Mouse (Mus musculus): ENCODE results near the gene Slmap.
"Not testable (repeated sequence)": the region's sequence is repeated elsewhere in the genome, so short reads cannot be mapped to it uniquely, and the experiment has no call there.

Gene Slmap

DNA sequence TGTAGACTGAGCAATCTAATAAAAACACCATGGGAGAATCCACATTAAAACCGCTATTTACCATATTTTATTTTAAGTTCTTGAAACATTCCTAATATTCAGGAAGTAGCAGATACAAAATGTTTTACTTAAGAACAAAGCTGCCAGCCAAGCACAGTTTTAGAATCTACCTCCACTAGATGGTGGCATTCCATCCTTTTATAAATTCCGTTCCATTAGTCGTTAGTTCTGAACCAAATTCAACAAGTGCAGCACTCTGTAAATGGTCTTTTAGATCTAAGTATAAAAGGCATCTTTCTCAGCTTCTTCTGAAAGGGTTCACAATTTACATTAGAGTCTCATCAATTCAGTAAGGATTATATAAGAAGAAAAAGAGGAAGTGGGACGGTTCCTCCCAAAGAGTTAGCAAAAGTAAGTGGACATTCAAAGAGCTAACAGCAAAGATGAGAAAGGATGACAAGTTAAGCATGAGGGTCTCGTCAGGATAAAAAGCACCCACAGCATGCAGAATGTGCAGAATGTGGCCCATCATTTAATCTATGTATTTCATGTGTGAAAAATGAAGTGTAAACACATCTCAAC lies 68.1 kb downstream of the Slmap start:
- no peak for DNase-seq

DNA sequence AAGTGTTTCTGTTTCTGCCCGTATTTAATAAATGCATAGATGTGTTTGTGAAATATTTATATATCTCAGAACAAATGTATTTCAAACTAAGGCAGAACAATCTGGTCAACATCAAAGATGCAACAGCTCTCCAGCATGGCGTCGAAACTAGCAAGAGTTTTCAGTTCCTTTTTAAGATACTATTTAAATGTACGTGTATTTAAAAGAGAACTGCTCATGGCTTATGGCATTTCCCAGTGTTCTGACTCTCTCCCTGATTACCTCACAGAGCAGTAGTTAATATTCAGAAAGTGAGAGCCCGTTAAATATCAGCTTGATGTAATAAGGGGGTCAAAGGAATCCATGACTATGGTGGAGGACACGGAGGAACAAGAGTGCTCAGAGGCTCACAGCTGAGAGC lies 68.8 kb downstream of the Slmap start:
- DNase-seq: no peak

DNA sequence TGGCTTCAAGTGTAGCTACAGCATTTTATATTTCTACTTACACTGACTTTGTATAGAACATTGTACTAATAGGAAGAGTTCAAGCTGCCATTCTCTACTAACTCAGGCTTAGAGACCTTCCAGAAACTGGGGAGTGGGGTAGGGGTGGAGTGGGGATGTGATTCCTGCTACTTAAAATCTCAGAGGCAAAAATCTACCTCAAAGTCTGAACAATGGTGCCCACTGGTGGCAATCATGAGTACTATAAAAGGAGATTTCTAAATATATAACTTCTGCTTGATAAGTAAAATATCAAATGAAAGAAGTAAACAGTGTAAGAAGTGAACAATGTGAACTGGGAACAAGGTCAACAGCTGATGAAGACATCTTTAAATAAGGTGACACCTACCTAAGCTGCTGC lies 75.2 kb downstream of the Slmap start:
- DNase-seq: no peak

GRCm38 (mm10) chr14:26454851-26455250 lies 79.9 kb downstream of the Slmap start:
- DNase-seq: no peak

DNA sequence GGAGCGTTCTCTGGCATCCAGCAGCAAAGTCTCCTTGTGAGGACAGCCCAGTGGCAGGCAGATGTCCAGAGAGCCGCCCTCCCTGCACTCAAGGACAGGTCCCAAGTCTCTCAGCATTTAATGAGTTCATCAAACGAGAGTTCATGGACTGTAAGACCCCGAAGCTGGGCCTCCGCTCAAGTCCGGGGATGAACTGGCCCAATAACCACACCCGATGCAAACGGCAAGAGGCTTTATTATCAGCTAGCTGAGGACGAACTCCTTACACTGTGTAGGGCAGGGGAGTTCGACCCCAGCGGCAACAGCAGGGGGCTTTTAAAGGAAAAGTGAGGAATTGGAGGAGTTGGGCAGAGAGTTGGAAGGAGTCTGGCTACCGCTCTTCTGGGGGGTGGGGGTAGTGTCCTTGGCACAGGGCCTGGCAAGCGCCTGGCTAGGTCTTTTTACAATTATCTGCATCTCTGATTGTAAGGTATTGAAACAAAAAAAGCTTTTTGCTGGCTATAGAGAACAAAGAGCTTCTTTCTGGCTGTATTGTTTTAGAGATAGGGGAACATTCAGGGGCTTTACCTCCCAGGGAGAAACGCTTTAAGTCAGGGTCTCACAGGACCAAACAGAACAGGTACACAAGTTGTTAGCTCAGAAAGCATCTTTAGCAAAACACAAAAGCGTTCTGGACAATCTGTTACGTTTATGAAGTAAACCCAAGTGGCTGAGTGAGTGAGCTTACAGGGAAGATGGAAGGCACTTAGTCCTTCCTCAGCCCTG lies 84.5 kb downstream of the Slmap start:
- DNase-seq: no peak

DNA sequence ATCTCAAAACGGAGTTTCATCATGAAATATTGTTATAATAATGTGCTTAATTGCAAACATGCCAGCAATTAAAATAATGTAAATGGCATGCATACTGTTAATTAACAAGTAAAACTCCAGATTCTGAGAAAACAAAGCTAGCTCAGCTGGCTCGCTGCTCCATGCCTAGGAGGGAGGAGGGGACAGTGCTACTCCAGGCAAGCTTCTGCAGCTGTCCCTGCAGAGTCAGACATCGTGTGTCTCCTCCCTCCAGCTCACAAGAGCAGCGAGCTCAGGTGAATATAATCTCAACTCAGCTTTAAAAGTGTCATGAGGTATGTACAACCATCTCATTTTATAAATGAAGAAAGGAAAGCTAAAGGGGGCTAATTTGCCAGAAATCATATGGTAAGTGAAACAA lies 86.2 kb downstream of the Slmap start:
- no peak for DNase-seq

DNA sequence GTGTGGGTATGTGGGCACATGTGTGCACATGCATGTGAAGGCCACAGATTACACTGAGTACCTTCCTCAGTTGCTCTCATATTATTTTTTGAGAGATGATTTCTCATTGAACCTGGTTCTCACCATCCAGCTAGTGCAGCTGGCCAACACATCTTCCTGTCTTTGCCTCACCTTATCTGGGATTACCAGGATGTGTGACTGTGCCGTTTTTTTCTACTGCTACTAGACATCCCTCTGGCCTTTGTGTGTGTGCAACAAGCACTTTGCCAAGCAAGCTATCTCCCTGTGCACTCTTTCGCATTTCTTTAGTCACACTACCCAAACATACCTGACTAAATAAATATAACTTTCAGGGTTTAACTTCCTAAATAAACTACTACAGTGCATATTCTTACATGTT lies 87.5 kb downstream of the Slmap start:
- no peak for DNase-seq

GRCm38 (mm10) chr14:26446538-26446937 lies 88.2 kb downstream of the Slmap start:
- DNase-seq: no peak

GRCm38 (mm10) chr14:26442534-26442933 lies 92.2 kb downstream of the Slmap start:
- DNase-seq: no peak

GRCm38 (mm10) chr14:26441041-26441812 lies 93.5 kb downstream of the Slmap start:
- no peak for DNase-seq

- DNase-seq: no peak
Measured at GRCm38 (mm10) chr14:26439996-26440395, 94.7 kb downstream of the Slmap start.

DNA sequence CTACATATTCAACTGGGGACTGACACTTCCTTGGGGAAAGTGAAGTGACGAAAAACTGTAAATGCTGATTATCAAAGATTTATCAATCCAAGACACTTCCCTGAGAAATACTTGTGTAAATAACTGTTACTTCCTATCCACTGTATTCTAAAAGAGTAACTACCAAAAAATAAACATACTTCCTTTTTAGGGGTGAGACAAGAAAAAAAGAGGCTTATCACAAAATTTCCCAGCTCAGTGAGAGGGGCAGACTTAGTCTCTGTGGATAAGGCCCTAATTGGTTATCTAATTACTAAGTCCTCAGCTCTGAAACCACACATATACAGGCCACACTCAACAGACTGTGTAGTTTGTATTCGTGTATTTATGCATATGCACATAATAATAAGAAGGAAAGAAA lies 97.0 kb downstream of the Slmap start:
- no peak for DNase-seq

DNA sequence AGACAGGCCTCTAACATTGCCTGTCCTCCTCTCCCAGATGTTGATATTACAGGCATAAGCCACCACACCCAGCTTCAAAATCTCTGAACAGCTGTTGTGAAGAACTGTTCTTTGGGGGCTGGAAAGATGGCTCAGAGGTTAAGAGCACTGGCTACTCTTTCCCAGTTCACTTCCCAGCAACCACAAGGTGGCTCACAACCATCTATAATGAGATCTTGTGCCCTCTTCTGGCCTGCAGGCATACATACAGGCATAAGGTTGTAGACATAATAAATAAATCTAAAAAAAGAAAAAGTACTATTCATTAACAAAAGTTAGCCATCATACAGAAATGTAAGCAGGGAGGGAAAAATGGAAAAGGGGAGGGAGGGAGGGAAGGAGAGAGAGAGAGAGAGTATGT lies 98.4 kb downstream of the Slmap start:
- DNase-seq: no peak

DNA sequence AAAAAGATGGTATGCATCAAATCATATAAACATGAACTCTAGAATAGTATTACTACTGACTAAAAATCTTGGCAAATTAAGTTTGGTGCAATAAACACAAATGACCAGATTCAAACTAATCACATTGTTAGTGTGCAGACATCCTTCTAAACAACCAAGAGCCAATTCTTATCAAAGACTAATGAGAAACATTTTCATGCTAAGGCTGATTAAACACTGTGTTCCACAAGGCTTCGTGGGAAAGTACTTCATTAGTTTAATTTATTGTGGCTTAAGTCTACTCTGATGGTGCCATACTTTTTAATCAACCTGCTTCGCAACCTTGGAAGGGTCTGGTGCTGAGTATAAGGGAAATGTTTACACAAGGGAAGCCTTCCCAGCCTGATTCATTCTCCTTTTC lies 102.4 kb downstream of the Slmap start:
- no peak for DNase-seq

- no peak for DNase-seq
Measured at GRCm38 (mm10) chr14:26431919-26432318, 102.8 kb downstream of the Slmap start.

GRCm38 (mm10) chr14:26420231-26420630 lies 114.5 kb downstream of the Slmap start:
- no peak for DNase-seq

DNA sequence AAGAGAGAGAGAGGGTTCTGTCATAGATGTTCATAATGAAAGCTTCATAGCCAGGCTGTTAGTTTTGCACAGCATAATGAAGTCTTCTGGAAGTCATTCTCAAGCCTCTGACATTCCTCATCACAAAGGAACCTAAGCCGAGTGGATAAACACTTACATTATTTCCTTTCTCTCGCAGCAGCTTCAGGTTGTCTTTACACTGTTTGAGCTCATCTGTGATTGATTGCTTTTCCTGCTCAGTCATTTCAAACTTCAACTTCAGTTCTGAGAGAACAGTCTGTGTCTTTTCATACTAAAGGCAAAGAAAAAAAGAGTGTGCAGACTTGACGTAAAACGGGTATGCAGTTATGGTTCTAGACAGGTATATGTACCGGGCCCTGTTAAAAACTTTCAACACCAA lies 116.8 kb downstream of the Slmap start:
- DNase-seq: no peak

DNA sequence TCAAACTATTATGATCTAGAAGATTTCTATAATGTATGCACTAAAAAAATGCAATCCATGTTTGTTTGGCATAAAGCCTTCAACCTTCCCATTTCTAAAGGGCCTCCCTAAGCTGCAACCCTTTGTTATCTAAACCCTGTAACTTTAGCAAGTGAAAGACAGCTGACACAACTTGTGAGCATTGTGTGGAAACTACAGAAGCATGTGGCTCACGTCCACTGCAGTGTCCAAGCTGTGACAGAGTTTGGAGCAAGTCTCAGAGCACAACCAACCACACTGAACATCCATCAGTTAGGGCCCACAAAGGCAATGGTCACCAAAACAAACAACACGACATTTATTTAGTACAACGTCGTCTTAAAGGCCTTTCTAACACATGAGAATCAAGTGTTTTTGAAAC lies 117.6 kb downstream of the Slmap start:
- DNase-seq: no peak

GRCm38 (mm10) chr14:26413581-26413980 lies 121.2 kb downstream of the Slmap start:
- DNase-seq: no peak

GRCm38 (mm10) chr14:26406746-26407145 lies 128.0 kb downstream of the Slmap start:
- no peak for DNase-seq

DNA sequence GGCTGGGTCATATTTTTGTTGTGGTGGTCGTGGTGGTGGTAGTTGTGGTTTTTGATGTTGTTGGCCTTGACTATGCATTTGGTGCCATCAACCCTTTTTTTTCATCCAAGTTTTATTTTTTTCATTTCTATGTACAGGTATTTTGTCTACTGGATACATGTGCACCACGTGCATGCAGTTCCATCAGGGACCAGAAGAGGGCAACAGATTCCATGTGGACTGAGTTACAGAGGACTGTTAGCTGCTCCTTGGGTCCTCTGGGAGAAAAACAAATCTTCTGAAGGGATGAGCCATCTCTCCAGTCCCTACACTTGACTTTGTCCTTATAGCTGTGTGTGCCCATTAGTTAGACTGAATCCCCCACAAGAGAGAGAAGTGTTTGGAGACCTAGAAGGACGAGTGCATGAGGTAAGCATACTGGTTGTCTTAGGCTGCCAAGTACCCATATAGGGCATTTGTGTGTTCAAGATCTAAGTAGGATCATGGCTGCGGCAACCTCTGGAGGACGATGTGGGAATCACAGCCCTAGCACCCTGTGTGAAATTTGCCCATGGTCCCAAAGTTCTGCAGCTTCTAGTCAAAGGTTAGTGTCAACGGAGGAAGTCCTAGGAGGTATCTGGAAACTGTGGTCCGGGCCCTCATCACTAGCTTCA lies 136.1 kb downstream of the Slmap start:
- DNase-seq: no peak

GRCm38 (mm10) chr14:26391866-26392265 lies 142.9 kb downstream of the Slmap start:
- no peak for DNase-seq

DNA sequence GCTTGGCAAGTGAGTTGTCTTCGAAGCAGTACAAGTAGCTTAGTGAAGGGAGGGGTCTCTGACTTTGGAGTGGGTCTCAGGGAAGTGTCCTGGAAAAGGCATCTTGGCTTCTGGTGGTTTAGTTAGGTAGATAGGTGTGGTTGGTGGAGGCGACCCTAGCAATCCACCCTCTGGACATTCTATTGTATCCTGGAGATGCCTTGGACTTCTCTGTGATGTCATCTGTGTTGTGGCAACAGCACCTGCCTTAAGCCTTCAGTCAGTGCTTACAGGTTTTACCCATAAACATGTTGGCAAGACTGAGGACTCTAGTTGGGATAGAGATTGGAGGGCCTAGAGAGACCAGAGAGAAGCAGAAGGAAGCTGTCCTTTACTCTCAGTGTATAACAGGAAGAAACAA lies 145.8 kb downstream of the Slmap start:
- not testable (repeated sequence) for DNase-seq

GRCm38 (mm10) chr14:26386999-26387398 lies 147.7 kb downstream of the Slmap start:
- not testable (repeated sequence) for DNase-seq

All from cerebellum, adult 9-10 months (tissue).